Mouse (Mus musculus) 3T3-L1 (cell line): Measurements from ENCODE around the gene Leprot.

Experiments
- DNase-seq: peaks from one replicate; pipeline ENCODE4 v3.0.0-alpha.2; 2015; ENCODE audit warnings: low read depth, low spot score

Gene Leprot

DNA sequence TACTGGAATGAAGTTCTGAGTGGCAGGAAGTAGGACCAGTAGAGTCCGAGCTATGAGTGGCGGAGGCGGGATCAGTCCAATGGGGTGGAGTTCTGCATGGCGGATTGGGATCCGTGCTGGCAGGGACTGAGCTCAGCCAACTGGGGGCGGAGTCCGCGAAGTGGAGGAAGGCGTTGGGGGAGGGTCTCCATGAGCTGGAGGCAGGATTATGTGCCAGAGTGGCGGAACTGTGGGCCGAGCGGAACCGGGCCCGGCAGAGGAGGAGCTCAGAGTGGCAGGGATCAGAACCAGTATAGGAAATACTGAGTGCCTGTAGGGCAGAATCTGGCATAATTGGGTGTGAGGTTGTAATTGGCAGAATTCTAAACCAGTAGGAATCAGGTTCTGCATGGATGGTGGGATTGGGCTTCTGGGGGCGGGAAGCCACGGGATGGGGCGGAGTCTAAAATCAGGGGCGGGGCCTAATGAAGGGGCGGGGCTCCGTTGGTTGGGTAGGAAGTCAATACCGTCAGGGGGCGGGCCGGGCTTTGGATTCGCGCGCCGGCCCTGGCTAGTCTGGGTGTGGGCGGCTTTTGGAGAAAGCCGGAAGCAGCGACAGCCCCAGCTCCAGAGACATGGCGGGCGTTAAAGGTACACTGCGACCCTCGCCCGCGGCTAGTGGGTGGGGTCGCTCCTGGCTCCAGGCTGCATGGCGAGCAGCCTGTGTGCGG lies at the start of gene Leprot:
Gene Leprot (plus strand): TSS at position 523 of the 710 bp plus-strand sequence.
- DNase-seq, result peak; percentile 99

DNA sequence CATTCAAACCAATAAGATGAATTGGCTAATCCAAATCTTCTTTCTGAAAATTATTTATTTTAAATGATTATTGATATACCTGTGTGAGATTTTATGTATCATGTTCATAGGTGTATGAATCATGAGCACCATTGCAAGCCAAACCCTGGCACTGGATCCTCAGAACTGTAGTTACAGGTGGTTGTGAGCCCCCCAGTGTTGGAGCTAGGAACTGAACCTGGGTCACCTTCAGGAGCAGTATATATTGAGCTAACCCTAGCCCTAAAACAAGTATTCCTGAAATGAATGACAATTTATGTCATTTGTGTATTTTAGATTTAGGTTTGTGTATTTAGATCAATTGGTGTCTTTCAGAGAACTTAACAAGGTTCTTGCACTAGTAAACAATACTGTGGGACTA lies 45.8 kb upstream of the Leprot start:
- DNase-seq, result peak; percentile 19

DNA sequence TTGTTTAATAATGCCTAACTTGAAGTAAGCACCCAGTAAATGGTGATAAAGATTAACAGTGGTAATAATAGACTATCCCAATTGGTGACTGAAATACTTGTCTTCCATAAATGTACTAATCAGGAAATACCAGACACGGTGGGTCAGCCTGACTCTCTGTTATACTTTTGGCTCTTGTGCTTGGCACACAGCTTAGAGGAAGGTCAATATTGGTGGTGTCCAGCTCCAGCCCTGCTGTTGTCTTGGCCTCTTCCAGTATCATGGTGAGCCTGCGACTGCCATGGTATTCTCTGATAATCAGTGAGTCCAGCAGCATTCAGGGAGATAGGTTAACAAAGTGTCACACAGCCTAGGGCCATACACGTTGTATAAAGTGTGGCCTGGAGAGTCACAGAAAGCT lies 43.9 kb upstream of the Leprot start:
- no peak for DNase-seq

DNA sequence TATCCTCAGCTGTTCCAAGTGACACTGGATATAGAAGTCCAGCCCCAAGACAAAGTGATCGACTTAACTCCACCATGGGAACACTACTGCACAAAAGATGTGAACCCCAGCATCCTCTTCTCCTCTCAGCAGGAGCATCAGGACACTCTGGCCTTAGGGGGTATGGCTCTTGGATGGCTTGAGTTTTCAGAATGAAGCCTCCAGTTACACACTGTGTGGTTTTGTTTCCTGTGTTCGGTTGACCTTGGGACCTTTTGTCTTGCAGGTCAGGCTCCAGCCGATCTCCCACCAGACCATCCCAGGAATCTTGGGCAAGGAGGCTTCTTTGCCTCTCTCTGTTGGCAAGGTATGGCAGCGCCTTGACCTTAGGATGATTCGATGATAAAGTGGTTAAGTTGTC lies 31.0 kb upstream of the Leprot start:
- DNase-seq, result no peak

DNA sequence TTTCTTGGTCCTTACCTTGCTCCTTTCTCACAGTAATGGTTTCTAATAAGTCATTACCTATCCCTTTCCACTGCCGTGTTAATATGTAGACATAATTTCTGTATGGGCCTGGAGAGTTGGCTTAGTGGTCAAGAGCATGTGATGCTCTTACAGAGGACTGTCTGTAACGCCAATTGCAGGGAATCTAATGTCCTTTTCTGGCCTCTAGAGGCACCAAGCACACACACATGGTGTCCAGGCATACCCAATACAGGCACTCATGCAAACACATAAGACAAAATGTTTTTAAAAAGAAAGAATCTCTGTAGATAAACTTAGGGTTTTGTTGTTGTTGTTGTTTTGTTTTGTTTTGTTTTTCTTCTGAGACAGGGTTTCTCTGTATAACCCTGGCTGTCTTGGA lies 29.8 kb upstream of the Leprot start:
- peak; percentile 8 for DNase-seq

DNA sequence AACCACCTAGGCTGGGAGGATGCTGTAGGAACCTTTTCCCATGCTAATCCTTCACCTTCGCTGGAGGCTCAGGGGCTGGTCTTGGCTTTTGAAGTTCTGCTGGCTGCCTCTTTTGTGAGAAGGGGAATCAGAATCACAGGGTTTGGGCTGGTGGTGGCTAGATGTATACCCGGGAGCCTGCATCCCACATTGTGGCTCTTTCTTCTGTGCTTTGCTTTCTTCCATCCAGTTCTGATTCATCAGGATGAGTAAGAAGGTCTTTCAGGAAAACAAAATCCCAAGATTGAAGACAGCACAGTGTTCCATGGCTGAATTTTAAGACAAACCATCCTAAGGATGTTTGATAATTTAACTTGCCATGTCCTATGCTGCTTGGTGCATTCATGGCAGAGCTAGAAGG lies 27.3 kb upstream of the Leprot start:
- no peak for DNase-seq

DNA sequence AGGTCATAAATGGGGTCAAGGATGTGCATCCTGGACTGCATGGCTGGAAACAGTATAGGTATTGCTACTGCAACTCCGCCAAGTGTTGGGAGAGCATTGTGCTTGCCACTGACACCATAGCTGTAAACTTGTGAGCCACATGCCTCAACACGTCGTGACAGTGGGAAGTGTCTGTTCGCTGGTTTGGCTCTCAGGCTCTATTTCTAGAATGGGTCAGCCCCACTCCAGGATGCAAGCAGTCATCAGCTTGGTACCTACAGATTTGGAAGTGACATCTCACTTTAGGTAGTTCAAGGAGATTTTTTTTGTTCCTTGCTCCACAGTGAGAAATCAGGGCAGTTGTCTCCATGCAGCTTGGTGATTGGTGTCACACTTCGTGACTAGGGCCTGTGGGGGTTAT lies 26.3 kb upstream of the Leprot start:
- DNase-seq, result no peak

DNA sequence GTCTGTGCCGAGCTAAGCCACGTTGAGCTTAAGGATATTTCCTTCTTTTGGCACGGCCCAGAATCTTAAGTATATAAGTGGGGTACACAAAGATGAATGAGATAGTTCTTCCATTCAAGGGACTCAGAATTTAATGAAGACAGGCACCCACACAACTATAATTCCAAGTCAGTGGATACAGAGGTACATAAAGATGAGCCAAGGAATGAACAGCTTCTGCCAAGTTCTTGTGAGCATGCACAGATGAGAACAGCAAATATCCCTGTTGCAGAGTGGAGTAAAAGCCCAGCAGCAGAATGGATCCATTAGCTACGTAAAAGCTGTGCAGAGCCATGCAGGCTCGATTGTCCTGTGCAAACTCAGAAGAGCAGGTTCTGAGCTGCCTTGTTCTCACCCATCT lies 22.2 kb upstream of the Leprot start:
- no peak for DNase-seq

DNA sequence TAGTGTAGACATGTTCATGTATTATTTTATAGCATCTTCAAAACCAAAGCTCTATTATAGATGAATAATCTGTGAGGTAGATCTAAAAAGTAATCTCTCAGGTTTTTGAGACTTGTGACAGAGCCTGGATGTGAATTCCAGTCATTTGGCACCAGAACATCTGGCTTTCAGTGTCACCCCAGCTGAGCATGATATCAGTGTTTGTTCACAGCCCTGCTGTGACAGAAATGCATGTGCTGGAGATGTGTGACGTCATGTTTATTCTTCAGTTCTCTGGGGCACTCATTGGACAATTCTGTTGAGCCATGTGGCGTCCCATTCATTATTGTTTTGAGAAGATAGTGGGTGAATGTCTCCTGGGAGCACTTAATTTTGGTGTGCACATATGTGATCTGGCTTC lies 11.9 kb upstream of the Leprot start:
- DNase-seq, result no peak

DNA sequence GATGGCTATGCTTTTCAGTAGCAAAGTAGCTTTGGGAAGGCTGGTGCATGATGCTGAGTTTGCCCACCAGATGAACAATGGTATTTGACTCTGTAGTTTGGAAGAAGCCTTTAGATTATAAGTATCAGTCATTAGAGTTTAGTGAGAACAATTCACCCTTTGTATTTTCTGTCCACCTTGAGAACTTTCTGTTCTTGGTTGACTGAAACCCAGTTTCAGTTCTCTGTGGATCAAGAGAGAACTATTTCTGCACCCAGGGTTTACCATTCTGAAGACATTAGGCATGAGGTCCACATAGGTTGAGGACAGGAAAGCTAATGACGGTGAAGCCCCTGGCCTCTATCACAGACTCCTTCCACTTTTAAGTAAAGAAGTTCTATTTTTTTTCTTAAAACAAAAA lies 10.0 kb upstream of the Leprot start:
- DNase-seq, result no peak

DNA sequence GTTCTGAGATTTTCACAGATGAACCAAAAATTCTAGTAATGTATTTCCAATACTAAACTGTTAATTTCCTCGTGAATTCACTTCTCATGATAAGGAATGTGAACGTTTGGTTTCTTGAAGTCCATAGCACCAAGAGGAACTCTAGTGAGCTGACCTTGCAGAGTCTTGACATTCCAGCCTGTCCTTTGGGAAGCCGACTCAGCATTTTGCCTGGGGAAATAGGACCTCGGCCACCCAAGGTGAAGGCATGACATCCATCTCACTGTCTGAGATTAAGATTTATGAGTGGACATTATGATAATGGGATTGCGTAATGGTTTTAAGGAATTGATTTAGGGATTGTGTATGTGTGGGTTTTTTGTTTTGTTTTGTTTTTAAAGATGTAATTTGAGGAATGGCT lies 6.9 kb upstream of the Leprot start:
- DNase-seq, result peak; percentile 47

DNA sequence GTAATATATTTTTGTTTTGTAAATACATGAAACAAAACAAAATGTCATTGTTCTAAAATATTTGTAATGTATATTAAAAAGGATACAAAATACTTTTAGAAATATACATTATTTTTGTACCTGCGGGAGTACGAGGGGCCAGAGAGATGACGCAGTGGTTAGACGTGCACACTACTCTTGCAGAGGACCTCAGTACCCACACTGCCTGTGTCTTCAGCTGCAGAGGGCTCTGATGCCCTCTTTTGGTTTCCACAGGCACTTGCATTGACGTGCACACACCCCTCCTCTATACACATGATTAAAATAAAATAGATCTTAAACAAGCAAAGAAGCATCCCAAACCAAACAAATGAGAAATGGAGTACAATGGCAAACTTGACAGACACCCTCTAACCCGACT lies 4.8 kb upstream of the Leprot start:
- DNase-seq, result no peak

DNA sequence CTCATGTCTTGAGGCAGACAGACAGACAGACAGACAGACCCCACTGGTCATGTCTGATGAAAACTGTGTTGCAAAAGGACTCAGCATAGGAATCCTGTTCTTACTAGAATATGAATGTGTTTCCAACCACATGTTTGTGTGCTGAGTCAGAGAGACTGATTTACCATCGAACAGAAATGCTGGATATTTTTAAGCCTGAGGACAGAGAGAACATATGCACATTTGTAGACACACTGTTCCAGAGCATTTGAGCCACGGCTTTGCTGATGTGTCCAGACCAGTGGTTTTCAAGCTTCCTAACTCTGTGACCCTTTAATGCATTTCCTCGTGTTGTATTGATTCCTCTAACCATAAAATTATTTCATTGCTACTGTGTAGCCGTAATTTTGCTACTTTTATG lies 4.3 kb upstream of the Leprot start:
- peak; percentile 79 for DNase-seq

DNA sequence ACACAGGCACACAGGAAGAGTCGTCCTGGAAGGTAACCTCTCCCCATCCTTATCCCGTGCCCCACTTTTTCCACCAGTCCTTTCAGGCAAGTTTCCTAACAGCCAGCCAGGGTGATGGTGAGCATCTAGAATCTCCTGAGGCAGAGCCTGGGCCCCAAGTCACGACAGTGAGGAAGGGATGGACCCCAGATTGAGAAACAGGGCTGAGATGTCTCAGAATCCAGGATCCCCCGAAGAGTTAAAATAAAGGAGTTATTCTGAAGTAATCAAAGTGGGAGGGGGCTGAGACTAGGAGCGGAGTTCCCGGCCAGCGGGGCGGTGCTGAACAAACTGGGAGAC lies 692 bp upstream of the Leprot start:
- no peak for DNase-seq

DNA sequence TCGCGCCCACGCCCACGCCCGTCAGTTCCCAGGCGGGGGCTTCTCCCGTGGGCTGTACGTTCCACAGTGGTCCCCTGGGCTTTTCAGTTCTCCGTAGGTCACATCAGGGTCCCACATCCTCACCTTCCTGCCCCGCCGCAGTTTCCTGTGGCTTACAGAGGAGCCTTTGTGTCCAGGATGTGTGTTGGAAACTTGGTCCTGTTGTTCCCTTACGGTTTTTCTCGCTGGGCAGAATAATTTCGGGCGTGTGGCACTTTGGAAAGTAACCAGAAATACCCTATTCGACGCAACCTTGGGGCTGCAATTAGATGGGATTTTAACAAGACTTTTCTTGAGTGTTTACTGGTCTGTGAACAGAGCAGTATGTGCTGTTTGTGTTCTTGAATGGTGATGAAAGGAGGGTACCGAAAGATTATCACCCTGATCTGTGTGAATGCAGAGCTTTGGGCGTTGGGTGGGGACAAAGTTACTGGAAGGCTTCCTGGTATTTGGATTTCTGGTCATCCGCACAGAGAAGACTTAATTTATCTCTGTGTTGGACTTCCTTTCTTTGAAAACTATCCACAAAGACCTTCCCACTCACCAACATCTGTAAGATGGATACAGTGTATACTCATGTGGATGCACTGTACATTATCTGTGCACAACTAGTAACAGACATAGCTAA lies 591 bp downstream of the Leprot start:
- peak; percentile 50 for DNase-seq

DNA sequence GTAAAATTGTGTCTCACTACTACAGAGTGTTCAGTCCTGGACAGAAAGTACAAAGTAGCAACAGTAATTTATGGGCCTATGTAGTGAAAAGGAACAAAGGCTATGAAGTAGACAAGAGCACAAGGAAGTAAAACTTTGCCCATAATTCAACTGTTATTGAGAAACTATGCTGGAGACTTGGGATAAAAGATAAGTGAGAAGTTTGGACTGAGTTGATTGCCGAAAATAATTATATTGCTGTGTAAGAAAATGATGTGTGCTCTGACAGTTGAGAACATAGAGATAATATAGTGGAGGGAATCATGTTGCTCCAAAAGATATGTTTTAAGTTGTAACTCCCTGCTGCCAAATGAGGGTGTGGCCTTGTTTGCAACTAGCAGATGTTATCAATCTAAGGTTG lies 1.2 kb downstream of the Leprot start:
- peak; percentile 35 for DNase-seq

DNA sequence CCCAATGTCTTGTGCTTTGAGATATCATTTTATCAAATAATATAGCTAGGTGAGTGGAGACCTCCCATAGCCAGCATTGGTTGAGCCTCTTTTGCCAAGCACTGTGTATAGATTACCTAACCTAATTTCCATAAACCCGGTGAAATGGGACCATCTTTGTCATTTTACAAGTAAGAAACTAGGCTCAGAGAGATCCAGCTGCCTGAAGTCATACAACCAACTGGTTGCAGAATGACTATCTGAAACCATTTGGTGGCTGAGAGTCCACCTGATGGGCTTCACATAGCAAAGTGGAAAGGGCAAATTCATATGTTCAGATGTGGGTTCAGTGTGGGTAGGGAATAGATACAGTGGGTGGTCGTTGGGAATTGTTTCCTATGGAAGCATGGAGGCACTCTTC lies 3.4 kb downstream of the Leprot start:
- no peak for DNase-seq

DNA sequence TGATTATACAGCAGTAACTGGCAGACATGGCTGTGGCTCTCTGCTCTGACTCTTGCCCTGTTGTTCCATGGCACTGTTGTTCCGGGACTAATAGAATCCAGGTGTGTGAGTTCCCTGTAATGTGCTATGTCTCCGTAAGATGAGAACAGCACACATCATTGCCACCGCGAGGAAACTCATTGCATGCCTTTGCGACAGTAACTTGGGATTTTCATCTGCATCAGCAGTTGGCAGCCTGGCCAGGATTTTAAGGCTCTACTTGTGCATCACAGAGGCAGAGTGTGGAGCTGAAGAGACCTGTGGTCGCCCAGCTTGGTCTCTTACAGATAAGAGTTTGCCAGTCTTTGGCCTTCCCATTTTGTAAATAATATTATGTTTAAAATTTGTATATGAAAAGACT lies 6.7 kb downstream of the Leprot start:
- peak; percentile 42 for DNase-seq

DNA sequence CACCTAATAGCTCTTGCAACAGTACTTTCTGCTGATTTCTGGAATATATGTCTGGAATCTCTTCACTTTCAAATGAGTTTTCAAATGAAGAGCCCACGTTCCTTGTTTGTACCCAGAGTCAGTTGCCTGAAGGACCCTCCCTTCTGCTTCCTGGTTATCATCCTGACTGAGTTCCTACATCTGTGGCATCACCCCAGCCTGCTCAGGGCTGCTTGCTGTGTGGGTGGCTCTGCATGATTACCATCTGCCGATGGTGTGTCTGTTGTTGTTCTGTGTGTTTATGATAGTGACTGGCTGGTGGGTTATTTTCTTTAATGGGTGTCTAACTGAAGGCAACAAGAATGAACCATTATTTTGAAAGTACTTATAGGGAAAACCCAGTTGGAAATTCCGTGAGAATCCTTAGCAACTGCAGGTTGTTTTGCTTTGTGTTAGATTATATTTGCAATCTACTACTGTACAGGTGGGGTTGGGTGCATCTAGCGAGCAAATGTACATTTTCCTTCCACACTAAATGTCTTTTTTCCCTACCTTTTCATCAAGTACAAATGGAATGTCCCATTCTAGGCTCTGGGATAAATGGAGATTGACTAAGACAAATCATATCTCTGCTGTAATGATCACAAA lies 7.4 kb downstream of the Leprot start:
- DNase-seq, result peak; percentile 19

DNA sequence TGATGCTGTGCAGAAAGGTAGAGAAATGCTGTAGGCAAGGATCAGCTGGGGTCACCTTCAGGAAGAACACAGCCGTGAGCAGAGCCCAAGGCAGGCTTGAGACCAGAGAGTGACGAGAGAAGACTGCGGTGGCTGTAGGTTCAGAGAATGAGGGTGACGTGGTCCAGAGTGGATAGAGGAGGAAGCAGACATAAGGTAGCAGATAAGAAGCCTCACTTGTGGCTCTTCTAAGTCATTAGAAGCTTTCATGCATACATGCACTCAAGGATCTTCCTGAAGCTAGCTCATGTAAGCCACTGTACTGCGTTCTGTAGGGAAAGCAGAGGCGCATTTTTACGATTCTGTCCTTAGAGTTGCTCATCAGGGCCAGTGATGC lies 7.9 kb downstream of the Leprot start:
- no peak for DNase-seq

DNA sequence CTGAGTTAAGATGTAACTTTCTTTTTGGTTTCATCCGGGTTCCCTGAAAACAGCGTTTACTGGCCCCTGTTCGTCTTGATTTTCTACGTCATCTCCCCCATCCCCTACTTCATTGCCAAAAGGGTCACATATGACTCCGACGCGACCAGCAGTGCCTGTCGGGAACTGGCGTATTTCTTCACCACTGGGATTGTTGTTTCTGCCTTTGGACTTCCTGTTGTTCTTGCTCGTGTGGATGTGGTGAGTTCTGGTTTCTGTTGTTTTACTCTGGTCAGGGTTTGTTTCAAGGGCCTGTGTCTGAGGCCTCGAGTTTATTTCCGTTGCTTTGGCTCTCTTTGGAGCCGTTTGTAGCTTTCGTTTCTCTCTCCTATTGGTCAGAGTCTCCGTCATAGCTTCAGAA lies 8.5 kb downstream of the Leprot start:
- no peak for DNase-seq

DNA sequence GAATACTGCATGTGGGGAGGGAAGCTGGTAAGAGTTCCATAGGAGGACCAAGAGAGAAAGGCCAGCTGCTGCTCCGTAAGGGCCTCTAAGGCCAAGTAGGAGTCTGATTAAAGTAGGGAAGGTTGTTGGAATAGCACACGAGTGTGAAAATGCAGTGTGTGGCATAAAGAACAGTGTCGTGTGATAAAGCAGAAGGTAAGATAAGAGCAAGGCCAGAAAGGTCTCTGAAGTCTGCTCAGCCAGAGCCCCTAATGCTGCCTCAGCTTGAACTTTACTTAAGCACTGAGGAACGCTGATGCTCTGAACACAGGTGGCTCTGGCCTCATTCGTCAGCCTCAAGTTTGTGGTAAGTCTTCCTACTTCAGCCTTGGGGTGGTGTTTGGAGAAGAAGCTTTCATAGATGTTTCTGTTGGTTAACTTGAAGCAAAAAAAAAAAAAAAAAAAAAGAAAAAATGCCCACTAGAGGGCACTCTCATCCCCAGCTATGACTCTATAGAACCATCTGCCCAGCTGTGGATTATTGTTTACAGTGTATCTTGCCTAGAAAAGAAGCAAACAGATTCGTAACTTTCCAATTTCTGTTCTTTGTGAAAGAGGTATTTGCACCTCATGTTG lies 9.5 kb downstream of the Leprot start:
- DNase-seq, result peak; percentile 67
